ENCODE assay signal across 24 mouse cellular contexts in the genomic region with DNA sequence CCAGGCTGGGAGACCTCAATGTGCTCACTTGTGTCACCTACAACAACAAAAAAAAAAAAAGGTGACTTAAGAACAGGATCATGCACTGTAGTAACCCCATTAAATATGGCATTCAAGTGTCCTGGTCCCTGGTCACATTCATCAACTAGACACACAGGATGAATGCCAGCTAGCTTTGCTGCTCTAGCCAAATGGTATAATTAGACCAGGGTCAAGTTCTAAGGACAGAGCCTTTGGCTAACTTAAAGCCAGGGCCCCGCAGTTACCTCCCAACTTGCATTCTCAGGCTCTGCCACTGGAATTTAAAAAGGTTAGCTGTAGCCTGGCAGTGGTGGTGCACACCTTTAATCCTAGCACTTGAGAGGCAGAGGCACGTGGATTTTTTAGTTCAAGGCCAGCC.
DNase-seq lines count a peak whose midpoint lies in the region; ATAC-seq lines count a peak whose summit lies in the region.
"Had no signal": no experiment of that assay in that cellular context is flagged by ENCODE, and none has a peak within 500 bp of the region (broad histone marks: within the 10 kb centered on the region; RNA-seq: fewer than 3 reads in every experiment).

No protein-coding gene starts in this region.

- no peak overlapping the region for H3K27ac ChIP-seq in heart, embryonic 11.5 days (ENCODE audit: low read depth, low read length)
- H3K27ac ChIP-seq: embryonic facial prominence, embryonic 15.5 days; hindbrain, embryonic 15.5 days; limb, embryonic 15.5 days; liver, embryonic 15.5 days; midbrain, embryonic 13.5 days; neural tube, embryonic 12.5 days; stomach, postnatal 0 days had no signal

- ATAC-seq in heart, embryonic 11.5 days (replicated peaks; ENCODE audit: insufficient number of reproducible peaks, low FRiP score, low TSS enrichment) = no peak
- ATAC-seq: activated CD4-positive, CD25-positive, alpha-beta regulatory T cell, adult 4 months; forebrain, embryonic 16.5 days; lung, postnatal 0 days; midbrain, embryonic 13.5 days had no signal

- WGBS in heart, embryonic 11.5 days (ENCODE audit: insufficient replicate concordance) = 59% methylated on average over 2 of the region's 2 CpGs

- DNase-seq in adrenal gland, adult 8-10 months = peak; percentile 70
- DNase-seq in adrenal gland, adult 18-20 months (ENCODE audit: low spot score in 2 of 2) = no peak
- peak; percentile 67 to 72 for DNase-seq in heart, adult 9 months (ENCODE audit: low spot score in 2 of 2)
- DNase-seq in adrenal gland, postnatal 10 days = peak; percentile 67
- peak; percentile 37 for DNase-seq in gastrocnemius, postnatal 25 days
- DNase-seq in layer of hippocampus, adult 18-20 months (ENCODE audit: low spot score in 2 of 2) = no peak
- DNase-seq in thymus, postnatal 14 days = no peak
- DNase-seq: cerebellum, adult 18-20 months; cerebellum, postnatal 36 days; kidney, adult 18-20 months; layer of hippocampus, postnatal 36 days; right cerebral cortex, postnatal 4 days had no signal

- no peaks in the 10 kb centered on the region for H3K27me3 ChIP-seq in heart, embryonic 11.5 days (ENCODE audit: control insufficient read depth, insufficient read depth, low read length)
- H3K27me3 ChIP-seq: embryonic facial prominence, embryonic 15.5 days; hindbrain, embryonic 15.5 days; limb, embryonic 15.5 days; liver, embryonic 15.5 days; midbrain, embryonic 13.5 days; neural tube, embryonic 12.5 days had no signal

- no peaks in the 10 kb centered on the region for H3K36me3 ChIP-seq in heart, embryonic 11.5 days (ENCODE audit: control insufficient read depth, insufficient read depth, low read length)
- H3K36me3 ChIP-seq: embryonic facial prominence, embryonic 15.5 days; G1E; hindbrain, embryonic 15.5 days; limb, embryonic 15.5 days; liver, embryonic 15.5 days; midbrain, embryonic 13.5 days; neural tube, embryonic 12.5 days had no signal

- H3K4me3 ChIP-seq in heart, embryonic 11.5 days (ENCODE audit: low read depth, low read length) = no peak overlapping the region
- H3K4me3 ChIP-seq: embryonic facial prominence, embryonic 15.5 days; hindbrain, embryonic 15.5 days; limb, embryonic 15.5 days; liver, embryonic 15.5 days; midbrain, embryonic 13.5 days; neural tube, embryonic 12.5 days had no signal

- no peak overlapping the region for H3K9ac ChIP-seq in heart, embryonic 11.5 days (ENCODE audit: low read depth, low read length)
- H3K9ac ChIP-seq: embryonic facial prominence, embryonic 15.5 days; hindbrain, embryonic 15.5 days; limb, embryonic 15.5 days; liver, embryonic 15.5 days; midbrain, embryonic 13.5 days; neural tube, embryonic 12.5 days had no signal

- no peaks in the 10 kb centered on the region for H3K9me3 ChIP-seq in heart, embryonic 11.5 days (replicated peaks; ENCODE audit: control insufficient read depth, low read length)
- H3K9me3 ChIP-seq: embryonic facial prominence, embryonic 15.5 days; G1E; hindbrain, embryonic 15.5 days; limb, embryonic 15.5 days; liver, embryonic 15.5 days; neural tube, embryonic 12.5 days had no signal

- H3K4me1 ChIP-seq in heart, embryonic 11.5 days (ENCODE audit: control insufficient read depth, insufficient read depth, low read length) = no peaks in the 10 kb centered on the region
- H3K4me1 ChIP-seq: embryonic facial prominence, embryonic 15.5 days; hindbrain, embryonic 15.5 days; limb, embryonic 15.5 days; liver, embryonic 15.5 days; neural tube, embryonic 12.5 days had no signal

- H3K4me2 ChIP-seq in heart, embryonic 11.5 days = no peak overlapping the region
- H3K4me2 ChIP-seq: embryonic facial prominence, embryonic 15.5 days; hindbrain, embryonic 15.5 days; limb, embryonic 15.5 days; liver, embryonic 15.5 days; midbrain, embryonic 13.5 days; neural tube, embryonic 12.5 days had no signal

Comparison
In these comparisons a context has a peak if more than half of its experiments do, and no peak if none do; other contexts are left out.
1. DNase-seq: peak in adrenal gland, adult 8-10 months (single experiment), heart, adult 9 months (2 of 2), adrenal gland, postnatal 10 days (single experiment) and gastrocnemius, postnatal 25 days (single experiment); none in adrenal gland, adult 18-20 months (0 of 2), layer of hippocampus, adult 18-20 months (0 of 2) and thymus, postnatal 14 days (single experiment).